Comparison of ENCODE assay signal across 11 mouse cellular contexts in genomic region chr12:8348733-8349513, GRCm38 (mm10). TPM values are rescaled to one million over a fixed set of nuclear protein-coding genes. Genes with fewer than 3 reads are reported as not detected.
A peak's percentile ranks its signal among the peaks of the same experiment; 100 is the strongest.
DNase-seq lines count a peak whose midpoint lies in the region; ATAC-seq and TF ChIP-seq lines count a peak whose summit lies in the region.
"Had no signal": no experiment of that assay in that cellular context is flagged by ENCODE, and none has a peak within 500 bp of the region (broad histone marks: within the 10 kb centered on the region; RNA-seq: fewer than 3 reads in every experiment).

No protein-coding gene starts in this region.

- H3K4me3 ChIP-seq in forebrain, embryonic 12.5 days (replicated peaks) = no peak overlapping the region
- H3K4me3 ChIP-seq in forebrain, embryonic 14.5 days (ENCODE audit: low read depth, low read length) = no peak overlapping the region
- H3K4me3 ChIP-seq in left cerebral cortex, adult 2 months = no peak overlapping the region
- no peak overlapping the region for H3K4me3 ChIP-seq in limb, embryonic 12.5 days (replicated peaks)
- H3K4me3 ChIP-seq in midbrain, embryonic 14.5 days (replicated peaks; ENCODE audit: low read depth, low read length) = no peak overlapping the region

- no peak overlapping the region for H3K4me2 ChIP-seq in forebrain, embryonic 12.5 days
- no peak overlapping the region for H3K4me2 ChIP-seq in forebrain, embryonic 14.5 days (ENCODE audit: low read length)
- H3K4me2 ChIP-seq in limb, embryonic 12.5 days = no peak overlapping the region
- no peak overlapping the region for H3K4me2 ChIP-seq in midbrain, embryonic 14.5 days (ENCODE audit: low read length)

- H3K9me3 ChIP-seq in forebrain, embryonic 12.5 days = no peaks in the 10 kb centered on the region
- no peaks in the 10 kb centered on the region for H3K9me3 ChIP-seq in forebrain, embryonic 14.5 days (replicated peaks; ENCODE audit: control insufficient read depth, low read length)
- no peaks in the 10 kb centered on the region for H3K9me3 ChIP-seq in limb, embryonic 12.5 days
- no peaks in the 10 kb centered on the region for H3K9me3 ChIP-seq in midbrain, embryonic 14.5 days (ENCODE audit: control insufficient read depth, low read length)

- TF ChIP-seq CTCF in left cerebral cortex, adult 2 months (IDR thresholded peaks at IDR 0.05) = no peak

- no peak overlapping the region for H3K27ac ChIP-seq in forebrain, embryonic 12.5 days
- H3K27ac ChIP-seq in forebrain, embryonic 14.5 days (ENCODE audit: low read depth, low read length) = no peak overlapping the region
- H3K27ac ChIP-seq in left cerebral cortex, adult 2 months = peak overlapping the region; percentile 94
- H3K27ac ChIP-seq in limb, embryonic 12.5 days = 0 out of 2 replicates have a peak overlapping the region, but pooled peaks have one; percentile 35
- 0 out of 2 replicates have a peak overlapping the region, but pooled peaks have one; percentile 13 for H3K27ac ChIP-seq in midbrain, embryonic 14.5 days (replicated peaks; ENCODE audit: low read depth, low read length)

- DNase-seq in forebrain, embryonic 14.5 days (ENCODE audit: low spot score) = no peak
- DNase-seq in left cerebral cortex, adult 2 months (ENCODE audit: extremely low spot score in 1 of 2, low spot score in 2 of 2) = no peak
- no peak for DNase-seq in left cerebral cortex, adult 9 months (ENCODE audit: low spot score in 2 of 2)
- no peak for DNase-seq in midbrain, embryonic 14.5 days
- DNase-seq in layer of hippocampus, adult 18-20 months (ENCODE audit: low spot score in 2 of 2) = no peak
- no peak for DNase-seq in thymus, adult 18-20 months
- DNase-seq: cerebellum, postnatal 10 days; thymus, postnatal 14 days had no signal

- H3K27me3 ChIP-seq in forebrain, embryonic 12.5 days = no peaks in the 10 kb centered on the region
- no peaks in the 10 kb centered on the region for H3K27me3 ChIP-seq in forebrain, embryonic 14.5 days (replicated peaks; ENCODE audit: control insufficient read depth, insufficient read depth, low read length)
- no peaks in the 10 kb centered on the region for H3K27me3 ChIP-seq in limb, embryonic 12.5 days
- H3K27me3 ChIP-seq in midbrain, embryonic 14.5 days (ENCODE audit: control insufficient read depth, insufficient read depth, low read length) = no peaks in the 10 kb centered on the region

- H3K36me3 ChIP-seq in forebrain, embryonic 12.5 days (replicated peaks) = no peaks in the 10 kb centered on the region
- H3K36me3 ChIP-seq in forebrain, embryonic 14.5 days (ENCODE audit: control insufficient read depth, insufficient read depth, low read length) = no peaks in the 10 kb centered on the region
- no peaks in the 10 kb centered on the region for H3K36me3 ChIP-seq in limb, embryonic 12.5 days
- no peaks in the 10 kb centered on the region for H3K36me3 ChIP-seq in midbrain, embryonic 14.5 days (ENCODE audit: control insufficient read depth, insufficient read depth, low read length)

- 81% methylated on average over 9 of the region's 9 CpGs for WGBS in forebrain, embryonic 12.5 days
- WGBS in forebrain, embryonic 14.5 days = 82% methylated on average over 9 of the region's 9 CpGs
- 75% methylated on average over 9 of the region's 9 CpGs for whole genome bisulfite sequencing in limb, embryonic 12.5 days
- 72% methylated on average over 9 of the region's 9 CpGs for WGBS in midbrain, embryonic 14.5 days

- intact Hi-C loops in left cerebral cortex, adult 2 months (cut with DNase I) = no loop called here

- H3K9ac ChIP-seq in forebrain, embryonic 12.5 days = no peak overlapping the region
- no peak overlapping the region for H3K9ac ChIP-seq in forebrain, embryonic 14.5 days (ENCODE audit: low read length)
- H3K9ac ChIP-seq in limb, embryonic 12.5 days (replicated peaks) = no peak overlapping the region
- H3K9ac ChIP-seq in midbrain, embryonic 14.5 days (replicated peaks; ENCODE audit: low read length) = no peak overlapping the region

- 0 out of 2 replicates have a peak, but pooled peaks have one; percentile 30 for ATAC-seq in forebrain, embryonic 12.5 days (ENCODE audit: low FRiP score)
- no peak for ATAC-seq in forebrain, embryonic 14.5 days
- no peak for ATAC-seq in limb, embryonic 12.5 days (ENCODE audit: insufficient number of reproducible peaks, insufficient read depth, low FRiP score, low TSS enrichment, low read depth)
- no peak for ATAC-seq in midbrain, embryonic 14.5 days (ENCODE audit: low FRiP score, low TSS enrichment)

- H3K4me1 ChIP-seq in forebrain, embryonic 12.5 days = peaks cover 9% of the 10 kb centered on the region
- no peaks in the 10 kb centered on the region; the same call in 1 of the 2 replicates for H3K4me1 ChIP-seq in forebrain, embryonic 14.5 days (ENCODE audit: control insufficient read depth, insufficient read depth, low read length)
- H3K4me1 ChIP-seq in limb, embryonic 12.5 days (replicated peaks) = peaks cover 10% of the 10 kb centered on the region; the same call in 1 of the 2 replicates
- H3K4me1 ChIP-seq in midbrain, embryonic 14.5 days (ENCODE audit: control insufficient read depth, insufficient read depth, low read length) = no peaks in the 10 kb centered on the region

RNA-seq across cellular contexts. Expression of gene Hs1bp3, which starts 35.7 kb away (rescaled TPM):
- 11.5 and 11.7 TPM in 2 replicates for polyA plus RNA-seq in forebrain, embryonic 12.5 days (2016; fragmentation: Nextera tagmentation; extraction: Ambion mirVana)
- 8.3 and 8.4 TPM in 2 replicates for polyA plus RNA-seq in forebrain, embryonic 14.5 days (2014; fragmentation: Nextera tagmentation; extraction: Ambion mirVana)
- 10 to 100 TPM; 11.8 to 12.7 TPM for total RNA-seq in left cerebral cortex, adult 2 months (2021)
- 17.5 and 19.9 TPM in 2 replicates for polyA plus RNA-seq in limb, embryonic 12.5 days (2016; fragmentation: Nextera tagmentation; extraction: Ambion mirVana)
- 6.7 and 7.0 TPM in 2 replicates for polyA plus RNA-seq in midbrain, embryonic 14.5 days (2014; fragmentation: Nextera tagmentation; extraction: Ambion mirVana)
- 10 to 100 TPM; 18.2 to 18.3 TPM for total RNA-seq in layer of hippocampus, adult 18-20 months (2021)

RNA-seq across cellular contexts. Expression of gene Gdf7, which starts 47.2 kb away (rescaled TPM):
- polyA plus RNA-seq in forebrain, embryonic 12.5 days (2016; fragmentation: Nextera tagmentation; extraction: Ambion mirVana) = 0.27 and 0.34 TPM in 2 replicates
- not detected in 2 replicates for polyA plus RNA-seq in forebrain, embryonic 14.5 days (2014; fragmentation: Nextera tagmentation; extraction: Ambion mirVana)
- 1 to 10 TPM in 1 of 2 experiments, under 1 TPM in 1; 0.66 to 1.1 TPM for total RNA-seq in left cerebral cortex, adult 2 months (2021)
- 0.80 and 0.88 TPM in 2 replicates for polyA plus RNA-seq in limb, embryonic 12.5 days (2016; fragmentation: Nextera tagmentation; extraction: Ambion mirVana)
- polyA plus RNA-seq in midbrain, embryonic 14.5 days (2014; fragmentation: Nextera tagmentation; extraction: Ambion mirVana) = 0.25 TPM in 1 of 2 replicates, not detected in the other
- under 1 TPM; 0.30 to 0.59 TPM for total RNA-seq in layer of hippocampus, adult 18-20 months (2021)
- total RNA-seq: gastrocnemius, postnatal 4 days had no signal

Comparison
In these comparisons a context has a peak if more than half of its experiments do, and no peak if none do; other contexts are left out.
1. H3K27ac ChIP-seq: peak in left cerebral cortex, adult 2 months (single experiment), limb, embryonic 12.5 days (single experiment) and midbrain, embryonic 14.5 days (single experiment); none in forebrain, embryonic 12.5 days (single experiment) and forebrain, embryonic 14.5 days (single experiment).